Mouse (Mus musculus): ENCODE results near the gene Samt3.

The Samt3 gene

GRCm38 (mm10) chrX:86043899-86044298 lies at the start of gene Samt3:
Gene Samt3, plus strand, starts transcription at chrX:86044199.
- DNase-seq, result no peak

- no peak for DNase-seq
Observed at GRCm38 (mm10) chrX:86016591-86016990, 27.4 kb upstream of the Samt3 start.

- no peak for DNase-seq
Observed at GRCm38 (mm10) chrX:86088672-86089071, 44.7 kb downstream of the Samt3 start.

All from right cerebral cortex, postnatal 4 days (tissue).